8 mouse cellular contexts compared by ENCODE assay signal in genomic region chr5:103760425-103761131, GRCm38 (mm10).
DNase-seq lines count a peak whose midpoint lies in the region; ATAC-seq and TF ChIP-seq lines count a peak whose summit lies in the region.

No protein-coding gene starts in this region.

- H3K4me3 ChIP-seq in heart, embryonic 14.5 days (ENCODE audit: control insufficient read depth in 1 of 2, insufficient read depth in 1 of 2, low read depth in 1 of 2, low read length in 2 of 2): peak overlapping the region; percentile 39 to 42
- H3K4me3 ChIP-seq in kidney, postnatal 0 days (replicated peaks; ENCODE audit: low read depth, low read length): peak overlapping the region; percentile 34

- H3K9me3 ChIP-seq in heart, embryonic 14.5 days (ENCODE audit: control insufficient read depth, low read length): peaks cover 3% of the 10 kb centered on the region
- H3K9me3 ChIP-seq in kidney, postnatal 0 days (replicated peaks; ENCODE audit: low read length): no peaks in the 10 kb centered on the region

- peak; percentile 28 for DNase-seq in right cerebral cortex, postnatal 25 days
- no peak for DNase-seq in right cerebral cortex, postnatal 14 days
- peak; percentile 54 for DNase-seq in embryo, embryonic 9.5 days (ENCODE audit: extremely low spot score)
- DNase-seq in kidney, postnatal 0 days (ENCODE audit: low spot score): peak; percentile 77
- peak; percentile 64 to 69 for DNase-seq in lung, postnatal 4 days
- peak; percentile 42 for DNase-seq in retina, embryonic 14.5 days (ENCODE audit: low spot score)
- no peak for DNase-seq in frontal cortex, postnatal 10 days (ENCODE audit: low spot score in 2 of 2)

- peak overlapping the region; percentile 67 for H3K9ac ChIP-seq in heart, embryonic 14.5 days (ENCODE audit: low read length)
- peak overlapping the region; percentile 53 for H3K9ac ChIP-seq in kidney, postnatal 0 days (ENCODE audit: low read depth, low read length)

- H3K4me2 ChIP-seq in heart, embryonic 14.5 days (ENCODE audit: low read length): peak overlapping the region; percentile 83
- peak overlapping the region; percentile 88 for H3K4me2 ChIP-seq in kidney, postnatal 0 days (ENCODE audit: low read length)

- TF ChIP-seq CTCF in kidney, postnatal 0 days (IDR thresholded peaks at IDR 0.05; ENCODE audit: low read depth): no peak

- peaks cover 14 to 40% of the 10 kb centered on the region in 2 experiments for H3K4me1 ChIP-seq in heart, embryonic 14.5 days (ENCODE audit: control insufficient read depth in 2 of 2, insufficient read depth in 2 of 2, low read length in 2 of 2)
- peaks cover 17% of the 10 kb centered on the region; the same call in 1 of the 2 replicates for H3K4me1 ChIP-seq in kidney, postnatal 0 days (replicated peaks; ENCODE audit: insufficient read depth, low read length)

- no peaks in the 10 kb centered on the region for H3K27me3 ChIP-seq in heart, embryonic 14.5 days (ENCODE audit: control insufficient read depth, insufficient read depth, low read length)
- no peaks in the 10 kb centered on the region for H3K27me3 ChIP-seq in kidney, postnatal 0 days (ENCODE audit: insufficient read depth, low read length)

- ATAC-seq in heart, embryonic 14.5 days (ENCODE audit: insufficient number of reproducible peaks, insufficient read depth, low FRiP score, low read depth): 0 out of 2 replicates have a peak, but pooled peaks have one; percentile 19
- ATAC-seq in kidney, postnatal 0 days (replicated peaks; ENCODE audit: low FRiP score, low read depth): peak; percentile 73

- H3K36me3 ChIP-seq in heart, embryonic 14.5 days (ENCODE audit: control insufficient read depth, insufficient read depth, low read length): no peaks in the 10 kb centered on the region
- no peaks in the 10 kb centered on the region for H3K36me3 ChIP-seq in kidney, postnatal 0 days (ENCODE audit: insufficient read depth, low read length)

- peak overlapping the region; percentile 28 to 50 for H3K27ac ChIP-seq in heart, embryonic 14.5 days (replicated peaks in 1 of 2; ENCODE audit: control insufficient read depth in 1 of 2, insufficient read depth in 1 of 2, low read depth in 2 of 2, low read length in 2 of 2)
- H3K27ac ChIP-seq in kidney, postnatal 0 days: peak overlapping the region; percentile 85

- 2% methylated on average over 20 of the region's 20 CpGs for WGBS in heart, embryonic 14.5 days
- 2% methylated on average over 20 of the region's 20 CpGs for WGBS in kidney, postnatal 0 days

Comparison
In these comparisons a context has a peak if more than half of its experiments do, and no peak if none do; other contexts are left out.
1. DNase-seq: peak in right cerebral cortex, postnatal 25 days (single experiment), embryo, embryonic 9.5 days (single experiment), kidney, postnatal 0 days (single experiment), lung, postnatal 4 days (2 of 2) and retina, embryonic 14.5 days (single experiment); none in right cerebral cortex, postnatal 14 days (single experiment) and frontal cortex, postnatal 10 days (0 of 2).